Mouse (Mus musculus) fat pad, adult 2 months (tissue): ENCODE data around the gene Tmem150c.

Source experiments
- DNase-seq: peaks from one replicate; pipeline ENCODE4 v3.0.0-alpha.2; 2011; ENCODE audit warnings: low read depth, low spot score; ENCODE audit errors: extremely low read depth

The Tmem150c gene

GRCm38 (mm10) chr5:100055866-100056369 lies 103.7 kb downstream of the Tmem150c start:
- DNase-seq, result no peak

DNA sequence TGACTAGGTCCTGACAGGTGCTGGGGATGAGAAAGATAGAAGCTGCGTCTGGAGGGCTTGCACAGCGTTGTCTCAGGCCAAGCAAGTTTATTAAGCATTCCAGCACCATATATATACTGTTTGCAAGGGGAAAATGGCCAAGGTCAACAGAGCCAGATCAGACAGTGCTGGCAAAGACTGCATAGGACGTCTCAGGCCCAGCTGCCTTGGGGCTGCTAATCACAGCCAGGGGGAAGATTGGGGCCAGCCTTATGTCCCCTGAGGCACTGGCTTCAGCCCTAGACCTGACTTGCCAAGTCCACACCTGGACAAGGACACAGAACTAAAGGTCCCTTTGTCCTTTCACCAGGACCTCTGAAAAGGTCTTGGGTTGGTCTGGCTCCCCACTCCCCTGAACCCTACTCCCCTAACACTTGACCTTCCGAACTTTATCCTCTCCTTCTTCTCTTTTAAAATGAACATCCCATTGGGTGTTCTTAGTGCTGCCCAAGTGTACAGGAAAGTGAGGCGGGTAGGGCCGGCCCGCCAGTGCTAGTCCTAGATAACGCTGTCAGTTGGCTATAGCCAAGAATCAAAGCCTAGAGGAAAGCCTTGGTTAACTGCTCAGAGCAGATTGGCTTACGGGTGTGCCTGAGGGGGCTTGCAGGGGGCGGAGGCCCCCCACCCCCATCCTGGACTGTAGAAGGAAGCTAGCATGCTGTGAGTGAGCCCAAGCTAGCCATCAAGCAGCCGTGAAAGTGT lies 104.6 kb downstream of the Tmem150c start:
- DNase-seq, result no peak

- DNase-seq, result no peak
These were observed 106.9 kb downstream of the Tmem150c start for GRCm38 (mm10) chr5:100052728-100053127.

- DNase-seq, result no peak
These were observed 109.7 kb downstream of the Tmem150c start for GRCm38 (mm10) chr5:100049904-100050303.

DNA sequence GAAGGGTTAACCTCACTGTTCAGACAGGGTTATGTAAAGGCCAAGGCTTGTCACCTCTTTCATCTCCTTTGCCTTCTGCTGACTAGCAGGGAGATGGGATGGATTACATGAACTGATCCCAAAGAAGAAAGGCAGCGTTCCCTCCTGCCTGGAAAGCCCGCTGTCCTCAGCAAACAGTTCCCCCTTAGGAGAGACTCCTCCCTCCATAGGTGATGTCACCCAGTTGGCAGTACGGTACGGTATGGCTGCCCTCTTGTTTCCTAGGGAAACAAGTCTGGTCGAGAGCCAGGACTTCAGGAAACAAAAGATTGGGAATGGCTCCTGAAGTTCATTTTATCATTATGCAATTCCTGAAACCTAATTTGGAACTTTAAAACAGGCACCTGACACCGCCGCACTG lies 111.7 kb downstream of the Tmem150c start:
- no peak for DNase-seq

DNA sequence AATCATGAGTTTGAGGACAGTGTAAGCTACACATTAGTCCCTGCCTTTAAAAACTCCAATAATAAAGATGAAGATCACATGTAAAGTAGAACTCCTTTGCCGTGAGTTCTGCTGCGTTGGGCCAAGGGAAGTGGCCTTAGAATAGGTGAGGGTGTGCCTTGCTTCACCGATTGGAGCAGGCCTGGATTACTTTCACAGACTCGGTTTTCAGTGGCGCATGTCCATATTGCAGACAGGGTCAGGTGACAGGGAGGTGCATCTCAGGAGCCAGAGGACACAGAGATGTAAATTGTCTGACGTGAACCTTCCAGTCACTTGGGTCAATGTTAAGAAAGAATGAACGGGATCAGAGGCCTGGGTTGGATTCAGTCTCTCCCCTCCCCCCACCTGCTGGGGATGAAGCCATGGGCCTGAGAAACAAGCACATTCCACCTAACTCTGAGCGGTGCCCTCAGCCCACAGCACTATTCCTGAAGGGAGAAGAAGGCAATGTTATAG lies 112.4 kb downstream of the Tmem150c start:
- no peak for DNase-seq

DNA sequence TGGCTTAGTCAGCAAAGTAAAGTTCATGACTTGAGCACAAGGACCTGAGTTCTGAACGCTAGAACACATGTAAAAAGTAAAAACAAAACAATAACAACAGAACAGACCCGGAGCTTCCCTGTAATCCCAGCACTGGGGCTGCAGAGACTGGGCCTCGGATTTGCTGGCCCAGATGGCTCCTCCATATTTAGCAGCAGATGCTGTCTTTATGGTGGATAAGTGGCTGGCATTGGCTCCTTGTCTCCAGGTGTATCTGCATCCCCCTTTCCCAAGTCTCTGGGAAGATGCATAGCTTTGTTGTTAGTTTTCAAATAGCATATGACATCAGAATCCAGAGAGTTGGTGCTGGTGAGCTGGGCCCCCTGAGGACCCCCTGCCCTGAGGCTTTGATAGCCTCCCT lies 113.5 kb downstream of the Tmem150c start:
- no peak for DNase-seq

DNA sequence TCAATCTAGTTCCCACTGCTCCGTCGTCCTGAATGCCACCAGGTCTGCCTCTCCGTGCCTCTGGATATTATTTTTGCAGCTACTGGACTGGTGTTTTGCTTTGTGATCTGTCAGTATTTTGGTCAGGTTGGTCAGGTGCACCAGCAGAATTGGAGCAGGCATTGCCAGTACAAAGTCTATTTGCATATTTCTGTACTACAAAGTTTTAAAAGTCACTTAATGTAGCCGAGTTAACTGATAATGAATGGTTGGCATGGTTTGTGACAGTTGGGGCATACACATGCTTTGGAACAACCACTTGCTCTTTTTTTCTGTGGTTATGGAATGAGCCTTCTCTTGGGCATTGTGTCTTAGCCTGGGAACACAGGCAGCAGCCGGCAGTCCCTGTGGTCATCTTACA lies 115.0 kb downstream of the Tmem150c start:
- DNase-seq, result no peak

- DNase-seq, result no peak
These were observed 115.6 kb downstream of the Tmem150c start for GRCm38 (mm10) chr5:100044030-100044429.

DNA sequence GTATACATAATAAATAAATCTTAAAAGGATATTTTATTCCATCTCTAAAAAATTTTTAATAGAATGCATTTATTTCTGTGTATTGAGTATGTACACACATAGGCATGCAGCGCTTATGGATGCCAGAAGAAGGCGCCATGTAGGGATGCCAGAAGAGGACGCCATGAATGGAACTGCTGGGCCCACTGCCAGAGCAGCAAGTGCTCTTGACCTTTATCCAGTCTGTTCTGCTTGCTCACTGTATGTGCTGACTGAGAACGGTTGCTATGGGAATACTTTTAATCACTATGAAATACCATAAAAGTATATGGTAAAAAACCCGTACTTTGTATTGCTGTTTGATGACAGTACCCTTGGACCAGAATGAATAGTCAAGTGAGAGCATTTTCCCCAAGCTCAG lies 116.2 kb downstream of the Tmem150c start:
- no peak for DNase-seq

DNA sequence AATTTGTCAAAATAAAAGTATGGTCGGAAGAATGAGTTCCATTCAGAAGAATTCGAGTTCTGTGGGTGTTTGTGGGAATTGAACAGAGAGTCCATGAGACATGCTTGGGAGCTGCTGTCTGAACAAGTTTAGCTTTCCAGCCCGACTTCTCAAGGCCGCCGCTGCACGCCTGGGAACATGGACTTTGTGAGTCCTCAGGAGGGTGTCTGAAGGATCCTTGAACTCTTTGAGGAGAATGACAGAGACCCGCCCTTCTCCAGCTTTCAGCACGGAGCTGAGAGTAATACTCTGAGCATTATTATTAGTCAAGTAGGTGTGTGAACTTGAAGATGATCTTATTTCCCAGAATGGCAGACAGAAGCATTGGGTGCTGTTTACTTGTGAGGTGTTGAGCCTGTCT lies 117.1 kb downstream of the Tmem150c start:
- no peak for DNase-seq

DNA sequence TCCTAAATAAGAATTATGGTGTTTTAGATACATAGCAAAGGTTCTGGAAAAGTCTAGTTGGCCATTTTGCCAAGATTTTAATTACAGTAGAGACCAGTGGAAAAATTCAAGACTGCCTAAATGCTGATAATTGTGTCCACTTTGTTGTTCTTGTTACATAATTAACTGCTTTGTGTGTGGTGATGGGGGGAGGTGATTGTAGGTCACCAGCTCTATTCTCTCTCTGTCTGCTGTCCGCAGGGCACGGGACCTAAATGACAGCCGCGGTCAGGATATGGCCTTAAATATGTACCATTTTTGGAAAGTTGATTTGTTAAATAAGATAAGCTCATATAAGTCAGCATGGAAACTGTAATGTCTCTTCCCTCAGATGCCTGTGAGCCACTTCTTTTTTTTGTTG lies 118.3 kb downstream of the Tmem150c start:
- DNase-seq, result no peak

GRCm38 (mm10) chr5:100040281-100040784 lies 119.3 kb downstream of the Tmem150c start:
- no peak for DNase-seq

- DNase-seq, result no peak
These were observed 119.9 kb downstream of the Tmem150c start, which contains the start of the genes Hnrnpdl and Enoph1 for GRCm38 (mm10) chr5:100039602-100040142. TSS of gene Hnrnpdl (minus strand) at chr5:100039664. TSS of gene Enoph1 (plus strand) at chr5:100039985.

- DNase-seq, result no peak
These were observed 120.7 kb downstream of the Tmem150c start for GRCm38 (mm10) chr5:100038714-100039601.

DNA sequence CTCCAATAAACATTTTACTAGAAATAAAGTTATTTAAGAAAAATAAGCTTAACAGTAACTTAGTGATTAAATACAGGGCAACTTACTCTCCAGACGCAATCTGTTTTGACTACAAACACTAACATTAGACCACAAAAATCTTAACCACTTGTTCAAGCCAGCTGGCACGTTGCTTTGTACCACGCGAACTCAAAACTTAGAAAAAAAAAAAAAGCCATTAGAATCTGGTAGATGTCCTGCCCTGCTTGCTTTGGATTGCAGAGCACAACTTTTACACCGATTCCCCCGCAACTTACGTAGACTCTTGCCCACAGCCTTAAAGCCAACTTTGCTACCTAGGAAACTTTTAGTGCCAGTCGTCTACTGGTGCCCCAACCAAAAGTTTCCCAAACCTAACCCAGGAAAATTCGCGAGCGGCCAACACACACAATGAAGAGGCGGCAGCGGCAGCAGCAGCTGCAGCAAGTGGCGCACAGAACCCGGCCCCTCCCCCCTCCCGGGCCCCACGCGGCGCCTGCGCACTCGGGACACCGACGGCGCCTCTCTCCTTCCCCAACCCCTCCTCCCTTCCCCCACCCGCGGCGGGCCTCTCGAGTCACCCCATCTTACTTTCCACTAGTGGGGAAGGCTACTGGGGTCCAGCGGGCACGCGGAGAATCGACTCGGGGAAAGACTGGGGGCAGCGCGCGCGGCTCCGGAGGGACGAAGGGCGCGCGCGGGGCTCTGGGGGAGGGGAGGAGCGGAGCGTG lies 121.5 kb downstream of the Tmem150c start:
- no peak for DNase-seq

GRCm38 (mm10) chr5:100036681-100037080 lies 122.9 kb downstream of the Tmem150c start:
- no peak for DNase-seq

DNA sequence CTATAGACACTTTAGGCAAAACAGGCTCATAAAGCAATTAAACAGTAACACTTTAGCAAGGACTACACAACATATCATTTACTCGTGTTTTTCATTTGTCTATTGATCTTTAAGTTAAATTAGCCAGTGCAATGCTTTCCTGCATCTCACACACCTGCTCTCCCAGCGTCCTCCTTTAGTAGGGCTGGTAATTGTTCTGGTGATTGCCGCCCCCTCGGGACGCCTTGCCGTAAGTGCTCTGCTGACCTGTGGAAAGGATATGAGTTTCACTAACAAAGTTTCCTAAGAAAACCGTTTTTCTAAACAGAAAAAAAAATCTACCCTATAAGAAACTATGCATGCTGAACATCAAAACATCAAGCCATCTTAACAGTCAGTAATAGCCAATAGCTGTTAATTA lies 123.7 kb downstream of the Tmem150c start:
- no peak for DNase-seq

GRCm38 (mm10) chr5:100032646-100033045 lies 127.0 kb downstream of the Tmem150c start:
- no peak for DNase-seq

DNA sequence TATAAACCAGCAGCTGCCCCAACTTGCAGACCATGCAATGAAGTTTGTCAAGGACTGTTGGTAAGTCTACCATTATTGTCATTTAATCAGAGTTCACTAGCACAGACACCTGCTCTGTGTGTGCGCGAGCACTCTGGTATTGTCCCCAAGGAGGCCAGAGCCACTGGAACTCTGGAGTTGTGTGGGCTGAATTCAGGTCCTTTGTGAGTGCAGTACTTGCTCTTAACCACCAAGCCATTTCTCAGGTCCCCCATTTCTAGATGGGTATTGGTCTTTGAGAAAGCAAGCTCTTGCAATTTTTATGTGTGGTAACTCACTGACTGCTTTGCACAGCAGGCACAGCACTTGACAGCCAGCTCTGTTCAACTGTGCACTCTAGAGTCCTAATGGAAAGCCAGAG lies 127.5 kb downstream of the Tmem150c start:
- DNase-seq, result no peak
